Mouse (Mus musculus): Measurements from ENCODE around the gene Zfp654. TPM values are rescaled to one million over a fixed set of nuclear protein-coding genes. Genes with fewer than 3 reads are reported as not detected.
A peak's percentile ranks its signal among the peaks of the same experiment; 100 is the strongest.

The Zfp654 gene
- polyA plus RNA-seq, 1 experiment from 2014 or later: 7.1 TPM

GRCm38 (mm10) chr16:64851085-64851562, 328 bp downstream of the Zfp654 start:
- Histone ChIP-seq H3K9ac (replicated peaks) (peak overlapping the region; percentile 74), H3K9me3 (no peaks in the 10 kb centered on the region), H3K4me1 (peaks cover 33% of the 10 kb centered on the region), H3K4me3 (peak overlapping the region; percentile 78), H3K36me3 (peaks cover 11% of the 10 kb centered on the region), H3K27ac (replicated peaks) (peak overlapping the region; percentile 96), H3K4me2 (replicated peaks) (peak overlapping the region; percentile 76), H3K27me3 (no peaks in the 10 kb centered on the region)
- under 1% methylated on average over 43 of the region's 45 CpGs for WGBS
- no peak for ATAC-seq (replicated peaks)

DNA sequence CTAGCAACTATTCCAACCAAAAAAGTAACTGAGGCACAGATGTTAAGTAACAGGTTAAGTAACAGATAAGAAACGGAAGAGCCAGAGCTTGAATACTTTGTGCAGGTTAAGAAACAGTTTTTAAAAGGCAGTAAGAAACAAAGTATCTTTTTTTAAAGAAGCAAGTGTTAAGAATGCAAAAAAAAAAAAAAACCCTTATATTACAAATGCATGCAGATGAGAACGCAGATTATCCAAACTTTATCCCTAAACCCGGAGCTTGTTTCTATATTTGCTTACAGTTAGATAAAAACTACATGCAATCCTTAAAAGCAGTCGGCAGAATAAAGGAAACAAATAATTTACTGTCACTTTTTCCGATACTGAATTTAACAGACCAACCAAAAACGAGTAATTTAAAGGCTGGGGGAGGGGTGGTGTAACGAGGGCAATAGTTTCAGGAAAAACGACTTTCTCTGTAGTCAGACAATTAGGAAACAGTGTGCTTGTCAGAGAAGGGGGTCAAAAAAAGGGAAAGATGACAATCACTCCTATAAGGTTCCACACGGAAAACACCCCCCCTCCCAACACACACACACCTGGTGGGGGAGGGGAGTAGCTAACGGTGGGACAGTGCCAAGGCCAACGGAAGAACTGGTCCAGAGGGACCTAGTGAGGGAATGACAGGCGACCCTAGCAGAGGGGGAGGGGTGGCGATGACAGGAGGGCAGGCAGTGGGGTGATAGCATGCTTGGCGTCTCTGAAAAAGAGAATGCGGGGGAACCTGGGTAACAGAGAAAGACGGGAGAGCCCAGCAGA, 966 bp downstream of the Zfp654 start:
- Histone ChIP-seq H3K4me2 (replicated peaks) (peak overlapping the region; percentile 76), H3K4me3 (peak overlapping the region; percentile 78), H3K9me3 (no peaks in the 10 kb centered on the region), H3K4me1 (peaks cover 33% of the 10 kb centered on the region), H3K36me3 (peaks cover 4% of the 10 kb centered on the region), H3K9ac (replicated peaks) (peak overlapping the region; percentile 74), H3K27me3 (no peaks in the 10 kb centered on the region), H3K27ac (replicated peaks) (peak overlapping the region; percentile 96)
- WGBS: 5% methylated on average over 16 of the region's 16 CpGs
- no peak for ATAC-seq (replicated peaks)

DNA sequence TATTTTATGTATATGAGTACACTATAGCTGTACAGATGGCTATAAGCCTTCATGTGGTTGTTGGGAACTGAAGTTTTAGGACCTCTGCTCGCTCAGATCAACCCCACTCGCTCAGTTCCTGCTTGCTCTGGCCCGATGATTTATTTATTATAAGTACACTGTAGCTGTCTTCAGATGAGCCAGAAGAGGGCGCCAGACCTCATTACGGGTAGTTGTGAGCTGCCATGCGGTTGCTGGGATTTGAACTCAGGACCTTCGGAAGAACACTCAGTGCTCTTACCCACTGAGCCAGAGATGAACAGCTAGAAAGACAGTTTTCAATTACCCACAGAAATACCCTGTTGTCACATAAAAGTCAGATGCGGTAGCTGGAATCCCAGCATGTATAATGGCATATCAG, 5.5 kb downstream of the Zfp654 start:
- no peak overlapping the region for H3K4me3 ChIP-seq
- H3K4me1 ChIP-seq: peaks cover 13% of the 10 kb centered on the region
- no peak for ATAC-seq (replicated peaks)
- H3K9ac ChIP-seq (replicated peaks): no peak overlapping the region
- H3K9me3 ChIP-seq: no peaks in the 10 kb centered on the region
- H3K36me3 ChIP-seq: no peaks in the 10 kb centered on the region
- no peak overlapping the region for H3K27ac ChIP-seq (replicated peaks)
- H3K4me2 ChIP-seq (replicated peaks): no peak overlapping the region
- H3K27me3 ChIP-seq: no peaks in the 10 kb centered on the region
- WGBS: 88% methylated on average over 8 of the region's 8 CpGs

GRCm38 (mm10) chr16:64842374-64842729, 9.1 kb downstream of the Zfp654 start:
- WGBS: 95% methylated on average over 3 of the region's 3 CpGs
- Histone ChIP-seq H3K36me3 (no peaks in the 10 kb centered on the region), H3K27ac (replicated peaks) (no peak overlapping the region), H3K27me3 (no peaks in the 10 kb centered on the region), H3K9me3 (no peaks in the 10 kb centered on the region), H3K9ac (replicated peaks) (no peak overlapping the region), H3K4me3 (no peak overlapping the region), H3K4me1 (no peaks in the 10 kb centered on the region), H3K4me2 (replicated peaks) (no peak overlapping the region)
- ATAC-seq (replicated peaks): no peak

DNA sequence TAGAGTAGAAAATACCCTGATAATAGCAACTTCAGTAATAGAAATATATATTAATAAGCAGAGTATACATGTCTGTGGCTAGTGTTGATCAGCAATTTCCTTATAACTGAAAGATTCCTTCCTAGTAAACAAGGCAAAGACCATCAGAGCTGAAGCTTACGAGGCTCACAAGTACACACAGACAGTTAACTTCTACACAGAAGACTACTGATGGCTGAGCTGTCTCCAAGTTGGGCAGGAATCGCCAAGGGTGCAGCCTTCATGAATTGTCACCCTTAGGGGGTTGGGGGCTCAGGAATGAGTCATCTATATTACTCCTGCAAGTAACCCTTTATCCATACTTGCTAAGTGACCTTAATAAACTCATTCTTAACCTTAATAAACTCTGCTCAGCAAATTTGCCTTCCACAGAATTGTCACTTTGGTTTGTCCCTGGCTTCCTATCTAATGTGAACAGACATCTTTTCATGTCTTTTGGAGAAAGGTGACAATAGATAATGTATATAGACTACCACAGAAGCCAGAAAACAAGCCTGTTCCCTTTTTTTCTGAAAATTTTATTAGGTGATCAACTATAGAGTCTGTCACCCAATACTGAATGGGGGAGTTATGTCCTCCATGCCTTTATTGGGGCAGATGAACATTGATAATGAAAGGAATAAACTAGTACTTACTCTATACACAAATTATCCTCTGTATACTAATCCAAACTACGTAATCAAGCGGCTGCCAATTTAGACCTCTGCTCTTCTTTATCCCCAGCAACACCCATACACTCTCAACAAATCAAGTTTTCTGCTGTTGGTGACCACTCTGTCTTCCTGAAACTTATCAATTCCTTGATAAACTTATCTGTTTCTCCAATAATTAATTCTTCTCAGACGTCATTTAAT, 9.7 kb downstream of the Zfp654 start:
- Histone ChIP-seq H3K27me3 (no peaks in the 10 kb centered on the region), H3K9ac (replicated peaks) (no peak overlapping the region), H3K4me2 (replicated peaks) (no peak overlapping the region), H3K4me3 (no peak overlapping the region), H3K4me1 (no peaks in the 10 kb centered on the region), H3K36me3 (no peaks in the 10 kb centered on the region), H3K9me3 (no peaks in the 10 kb centered on the region), H3K27ac (replicated peaks) (no peak overlapping the region)
- ATAC-seq (replicated peaks): no peak
- 92% methylated on average over 5 of the region's 5 CpGs for WGBS

DNA sequence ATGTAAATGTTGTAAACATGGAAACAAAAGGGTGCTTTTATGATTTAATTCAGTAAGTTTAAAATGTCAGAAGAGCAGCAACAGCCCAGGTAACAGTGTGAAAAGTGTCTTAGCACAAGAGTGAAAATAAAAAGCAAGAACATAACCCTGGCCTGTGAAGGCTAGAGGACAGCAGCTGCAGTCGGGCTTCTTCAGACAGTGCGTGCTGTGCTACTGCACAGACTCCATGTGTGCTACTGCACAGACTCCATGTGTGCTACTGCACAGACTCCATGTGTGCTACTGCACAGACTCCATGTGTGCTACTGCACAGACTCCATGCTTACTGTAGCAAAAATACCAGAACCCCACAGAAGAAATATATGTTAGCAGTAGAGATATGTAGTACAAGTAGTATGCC, 14.7 kb downstream of the Zfp654 start:
- Histone ChIP-seq H3K4me2 (replicated peaks) (no peak overlapping the region), H3K4me1 (no peaks in the 10 kb centered on the region), H3K9me3 (no peaks in the 10 kb centered on the region), H3K27me3 (no peaks in the 10 kb centered on the region), H3K9ac (replicated peaks) (no peak overlapping the region), H3K4me3 (no peak overlapping the region), H3K36me3 (no peaks in the 10 kb centered on the region), H3K27ac (replicated peaks) (no peak overlapping the region)
- no peak for ATAC-seq (replicated peaks)
- WGBS: 92% methylated on average over 2 of the region's 2 CpGs

DNA sequence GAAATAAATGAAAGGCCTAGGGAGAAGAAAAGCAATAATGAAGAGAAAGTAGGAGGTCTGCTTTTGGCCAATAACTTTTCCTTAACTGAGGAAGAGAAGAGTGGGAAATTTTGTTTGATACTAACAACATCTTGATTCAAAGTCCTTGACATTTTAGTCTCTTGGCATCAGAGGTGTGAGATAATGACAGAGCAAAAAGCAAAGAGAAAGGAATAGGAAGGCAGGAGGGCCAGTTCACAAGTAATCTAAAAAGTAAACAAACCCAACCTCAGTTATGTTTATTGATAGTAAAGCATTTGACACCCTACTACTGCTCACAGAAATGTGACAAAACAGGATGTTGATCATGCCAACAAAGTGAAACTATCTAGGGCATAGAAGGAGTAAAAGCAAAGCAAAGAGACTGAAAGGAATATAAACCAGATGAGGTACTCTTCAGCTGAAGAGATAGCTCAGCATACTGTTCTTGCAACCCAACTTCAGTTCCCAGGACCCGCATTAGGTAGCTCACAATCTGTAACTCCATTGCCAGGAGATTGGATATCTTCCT, 15.4 kb downstream of the Zfp654 start:
- 93% methylated on average over 1 of the region's 1 CpGs for WGBS
- H3K4me2 ChIP-seq (replicated peaks): no peak overlapping the region
- no peaks in the 10 kb centered on the region for H3K27me3 ChIP-seq

GRCm38 (mm10) chr16:64830291-64830690, 21.2 kb downstream of the Zfp654 start:
- ATAC-seq (replicated peaks): no peak
- Histone ChIP-seq H3K9me3 (no peaks in the 10 kb centered on the region), H3K27ac (replicated peaks) (no peak overlapping the region), H3K4me1 (no peaks in the 10 kb centered on the region), H3K27me3 (no peaks in the 10 kb centered on the region), H3K9ac (replicated peaks) (no peak overlapping the region), H3K4me3 (no peak overlapping the region), H3K4me2 (replicated peaks) (no peak overlapping the region), H3K36me3 (no peaks in the 10 kb centered on the region; the same call in 1 of the 2 replicates)
- WGBS: 97% methylated on average over 15 of the region's 15 CpGs

More for the DNA sequence above, 15.4 kb downstream of the Zfp654 start:
- no peak for ATAC-seq (replicated peaks)
- Histone ChIP-seq H3K36me3 (no peaks in the 10 kb centered on the region), H3K9ac (replicated peaks) (no peak overlapping the region), H3K4me3 (no peak overlapping the region), H3K9me3 (no peaks in the 10 kb centered on the region), H3K27ac (replicated peaks) (no peak overlapping the region), H3K4me1 (no peaks in the 10 kb centered on the region)

DNA sequence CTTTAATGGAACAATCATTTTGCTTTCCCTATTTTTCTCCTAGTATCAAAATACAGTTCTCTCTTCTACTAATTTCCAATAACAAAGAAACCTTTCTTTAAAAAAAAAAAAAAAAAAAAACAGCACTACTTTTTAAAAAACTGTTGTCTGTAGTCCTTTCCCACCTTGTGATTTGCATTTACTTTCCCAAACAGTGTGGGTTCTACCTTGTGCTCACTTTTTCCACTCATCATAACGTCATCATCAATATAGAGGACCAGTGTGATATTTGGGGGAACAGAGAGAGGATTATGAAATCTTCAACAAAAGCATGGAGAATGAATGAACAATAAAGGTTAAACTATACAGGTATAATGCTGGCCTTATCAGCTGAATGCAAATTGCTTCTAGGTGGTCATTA, 27.0 kb downstream of the Zfp654 start:
- Histone ChIP-seq H3K4me2 (replicated peaks) (no peak overlapping the region), H3K27ac (replicated peaks) (no peak overlapping the region), H3K4me1 (no peaks in the 10 kb centered on the region), H3K9ac (replicated peaks) (no peak overlapping the region), H3K9me3 (no peaks in the 10 kb centered on the region), H3K36me3 (no peaks in the 10 kb centered on the region; the same call in 1 of the 2 replicates), H3K4me3 (no peak overlapping the region), H3K27me3 (no peaks in the 10 kb centered on the region)
- no peak for ATAC-seq (replicated peaks)
- 78% methylated on average over 1 of the region's 1 CpGs for WGBS

GRCm38 (mm10) chr16:64823890-64824289, 27.6 kb downstream of the Zfp654 start:
- H3K4me3 ChIP-seq: no peak overlapping the region
- 93% methylated on average over 1 of the region's 1 CpGs for WGBS
- ATAC-seq (replicated peaks): no peak
- H3K27me3 ChIP-seq: no peaks in the 10 kb centered on the region
- no peak overlapping the region for H3K27ac ChIP-seq (replicated peaks)
- no peaks in the 10 kb centered on the region; the same call in 1 of the 2 replicates for H3K36me3 ChIP-seq
- no peaks in the 10 kb centered on the region for H3K9me3 ChIP-seq
- no peak overlapping the region for H3K9ac ChIP-seq (replicated peaks)
- 0 out of 2 replicates have a peak, but pooled peaks cover 3% of the 10 kb centered on the region for H3K4me1 ChIP-seq
- no peak overlapping the region for H3K4me2 ChIP-seq (replicated peaks)

DNA sequence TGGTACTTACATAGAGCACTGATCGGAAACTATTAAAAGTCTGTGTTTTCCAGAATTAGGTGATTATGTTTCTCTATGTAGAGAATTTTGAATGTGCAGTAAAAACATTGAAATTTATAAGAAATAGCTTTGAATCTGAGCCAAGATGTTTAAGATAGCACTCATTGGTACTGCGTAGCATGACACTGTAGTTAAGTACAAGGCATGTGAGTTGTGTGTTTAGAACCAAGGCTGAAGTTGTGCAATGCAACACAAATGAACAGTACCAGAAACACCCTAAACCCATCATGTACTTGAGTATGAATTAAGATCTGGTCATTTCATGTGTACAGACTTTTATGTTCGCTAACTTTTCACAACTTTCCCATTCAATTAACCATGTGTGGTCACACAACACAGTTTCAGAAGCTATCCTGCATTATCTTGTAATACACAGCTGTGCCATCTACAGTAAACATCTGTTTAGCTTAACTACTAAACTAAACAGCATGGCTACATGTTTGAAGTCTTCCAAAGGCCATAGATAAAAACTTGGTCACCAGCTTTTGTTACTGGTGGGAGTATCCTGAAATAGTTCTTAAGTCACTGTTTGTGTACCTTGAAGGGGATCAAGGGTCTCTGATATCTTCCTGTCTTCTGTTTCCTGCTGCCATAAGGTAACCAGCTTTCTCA, 34.2 kb downstream of the Zfp654 start:
- Histone ChIP-seq H3K9ac (replicated peaks) (no peak overlapping the region), H3K9me3 (no peaks in the 10 kb centered on the region), H3K4me2 (replicated peaks) (no peak overlapping the region), H3K4me3 (no peak overlapping the region), H3K4me1 (0 out of 2 replicates have a peak, but pooled peaks cover 5% of the 10 kb centered on the region), H3K27me3 (no peaks in the 10 kb centered on the region), H3K27ac (replicated peaks) (no peak overlapping the region), H3K36me3 (peaks cover 7% of the 10 kb centered on the region)
- WGBS: 98% methylated on average over 3 of the region's 3 CpGs
- no peak for ATAC-seq (replicated peaks)
